Mouse (Mus musculus): Measurements from ENCODE around the gene Sub1. TPM values are rescaled to one million over a fixed set of nuclear protein-coding genes. Genes with fewer than 3 reads are reported as not detected.
A peak's percentile ranks its signal among the peaks of the same experiment; 100 is the strongest.

Gene Sub1
- polyA plus RNA-seq, 1 experiment from 2014 or later = 575 TPM

DNA sequence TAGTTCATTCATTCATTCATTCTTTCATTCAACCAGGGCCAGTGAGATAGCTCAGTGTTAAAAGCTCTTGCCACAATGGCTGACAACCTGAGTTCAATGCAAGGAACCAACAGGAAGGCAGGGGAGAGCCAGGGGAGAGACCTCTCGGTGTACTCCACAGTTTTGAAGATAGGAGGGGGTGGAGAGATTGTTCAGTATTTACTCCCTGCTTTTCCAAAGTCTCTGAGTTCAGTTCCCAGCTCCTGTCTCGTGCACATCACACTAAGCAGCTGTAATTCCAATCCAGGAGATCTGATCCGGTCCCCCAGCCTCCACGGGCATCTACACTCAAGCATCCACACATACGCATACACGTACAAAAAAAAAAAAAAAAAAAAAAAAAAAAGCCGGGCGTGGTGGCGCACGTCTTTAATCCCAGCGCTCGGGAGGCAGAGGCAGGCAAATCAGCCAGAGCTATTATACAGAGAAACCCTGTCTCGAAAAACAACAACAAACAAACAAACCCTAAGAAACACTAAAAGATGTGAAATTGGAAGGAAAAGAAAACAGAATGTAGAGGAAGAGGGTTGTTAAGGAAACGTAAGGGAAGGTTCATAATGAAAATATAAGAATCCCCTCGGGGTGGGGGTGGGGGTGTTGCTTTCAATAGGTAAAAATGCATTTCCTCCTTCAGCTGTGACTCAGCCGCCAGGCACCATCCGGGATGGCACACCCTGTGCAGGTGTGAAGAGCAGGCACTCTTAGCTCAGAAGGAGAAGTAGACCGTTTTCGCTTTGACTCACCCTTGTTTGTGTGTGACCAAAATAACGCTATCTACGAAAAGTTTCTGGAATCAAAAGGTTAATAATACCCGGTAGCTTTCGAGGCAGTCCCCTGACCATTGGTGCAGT is 13.2 kb upstream of the Sub1 start:
- Histone ChIP-seq H3K4me1 (0 out of 2 replicates have a peak, but pooled peaks cover 4% of the 10 kb centered on the region), H3K9ac (replicated peaks) (no peak overlapping the region), H3K36me3 (no peaks in the 10 kb centered on the region), H3K27me3 (replicated peaks) (no peaks in the 10 kb centered on the region), H3K9me3 (replicated peaks) (no peaks in the 10 kb centered on the region), H3K4me3 (replicated peaks) (peak overlapping the region; percentile 21), H3K27ac (replicated peaks) (no peak overlapping the region), H3K4me2 (peak overlapping the region; percentile 53)
- 72% methylated on average over 23 of the region's 23 CpGs for WGBS
- ATAC-seq (ENCODE audit: low FRiP score) = no peak

GRCm38 (mm10) chr15:12008894-12009293 is 12.1 kb upstream of the Sub1 start:
- ATAC-seq (ENCODE audit: low FRiP score) = no peak
- Histone ChIP-seq H3K9ac (replicated peaks) (no peak overlapping the region), H3K27ac (replicated peaks) (no peak overlapping the region), H3K36me3 (no peaks in the 10 kb centered on the region), H3K27me3 (replicated peaks) (no peaks in the 10 kb centered on the region), H3K4me2 (no peak overlapping the region), H3K4me3 (replicated peaks) (no peak overlapping the region), H3K4me1 (0 out of 2 replicates have a peak, but pooled peaks cover 4% of the 10 kb centered on the region), H3K9me3 (replicated peaks) (no peaks in the 10 kb centered on the region)
- WGBS = 97% methylated on average over 5 of the region's 5 CpGs

DNA sequence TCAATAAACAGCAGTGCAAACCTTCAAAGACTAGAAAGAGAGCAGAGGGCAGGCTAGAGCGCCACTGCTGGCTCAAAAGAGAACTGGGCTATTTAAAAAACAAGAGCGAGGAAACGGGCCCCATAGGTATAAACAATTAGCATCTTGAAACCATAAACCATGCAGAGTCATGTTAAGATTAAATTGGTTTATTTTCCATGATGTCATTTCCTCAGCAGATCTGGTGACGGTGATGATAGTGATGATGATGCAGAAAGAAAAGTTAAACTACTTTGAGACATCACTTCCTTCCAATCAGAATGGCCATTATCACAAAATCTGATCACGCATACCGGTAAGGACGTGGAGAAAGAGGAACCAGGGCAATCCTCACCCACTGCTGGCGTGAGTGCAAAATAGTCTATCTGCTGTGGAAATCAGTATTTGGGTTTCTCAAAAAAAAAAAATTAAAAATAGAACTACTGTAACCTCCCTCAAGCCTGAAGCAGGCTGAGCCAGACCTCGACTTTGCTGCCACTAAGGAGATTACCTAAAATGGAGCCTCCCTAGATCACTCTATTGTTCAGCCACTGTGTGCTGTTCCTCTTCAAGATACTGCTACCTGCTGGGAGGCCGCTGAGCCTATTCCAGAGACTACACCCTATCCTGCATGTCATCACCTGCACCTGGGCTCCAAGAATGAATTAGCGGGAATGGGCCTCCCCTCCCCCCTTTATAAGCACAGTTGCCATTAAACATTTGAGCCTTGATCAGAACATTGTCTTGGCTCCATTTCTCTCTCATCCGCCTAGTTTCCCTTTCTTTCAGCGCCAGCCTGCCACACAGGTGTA is 11.4 kb upstream of the Sub1 start:
- no peaks in the 10 kb centered on the region for H3K9me3 ChIP-seq (replicated peaks)
- no peaks in the 10 kb centered on the region for H3K36me3 ChIP-seq
- no peak for ATAC-seq (ENCODE audit: low FRiP score)
- H3K4me2 ChIP-seq = no peak overlapping the region
- 74% methylated on average over 13 of the region's 13 CpGs for WGBS
- no peaks in the 10 kb centered on the region for H3K27me3 ChIP-seq (replicated peaks)
- no peak overlapping the region for H3K9ac ChIP-seq (replicated peaks)
- no peak overlapping the region for H3K4me3 ChIP-seq (replicated peaks)
- 0 out of 2 replicates have a peak, but pooled peaks cover 4% of the 10 kb centered on the region for H3K4me1 ChIP-seq
- no peak overlapping the region for H3K27ac ChIP-seq (replicated peaks)

GRCm38 (mm10) chr15:12007421-12007820 is 10.6 kb upstream of the Sub1 start:
- no peak for ATAC-seq (ENCODE audit: low FRiP score)
- 82% methylated on average over 7 of the region's 7 CpGs for WGBS

DNA sequence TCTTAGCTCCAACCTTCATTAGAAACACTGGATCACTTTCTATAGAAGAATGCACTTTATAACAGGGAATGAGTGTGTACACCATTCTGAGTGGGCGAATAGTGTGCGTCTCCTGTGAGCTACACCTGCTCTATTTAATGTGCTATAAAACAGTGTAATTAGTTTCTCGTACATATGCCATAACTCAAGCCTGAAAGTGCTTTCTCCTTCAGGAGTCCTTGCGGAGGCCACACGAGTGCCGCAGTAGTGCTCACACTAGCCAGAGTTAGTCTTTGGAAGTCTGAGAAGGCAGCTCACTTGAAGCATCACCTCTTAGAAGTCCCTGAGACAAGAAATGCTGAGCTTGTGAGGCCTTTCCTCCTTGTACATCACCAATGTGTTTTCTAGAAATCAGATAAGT is 9.4 kb upstream of the Sub1 start:
- 0 out of 2 replicates have a peak, but pooled peaks cover 4% of the 10 kb centered on the region for H3K4me1 ChIP-seq
- H3K36me3 ChIP-seq = no peaks in the 10 kb centered on the region
- H3K4me3 ChIP-seq (replicated peaks) = no peak overlapping the region
- H3K9ac ChIP-seq (replicated peaks) = no peak overlapping the region
- no peaks in the 10 kb centered on the region for H3K27me3 ChIP-seq (replicated peaks)
- H3K4me2 ChIP-seq = no peak overlapping the region
- WGBS = 56% methylated on average over 6 of the region's 6 CpGs
- H3K27ac ChIP-seq (replicated peaks) = no peak overlapping the region
- ATAC-seq (ENCODE audit: low FRiP score) = peak; percentile 60; the same call in 1 of the 2 replicates
- no peaks in the 10 kb centered on the region for H3K9me3 ChIP-seq (replicated peaks)

More at GRCm38 (mm10) chr15:12007421-12007820, 10.6 kb upstream of the Sub1 start:
- Histone ChIP-seq H3K4me3 (replicated peaks) (no peak overlapping the region), H3K27me3 (replicated peaks) (no peaks in the 10 kb centered on the region), H3K27ac (replicated peaks) (no peak overlapping the region), H3K36me3 (no peaks in the 10 kb centered on the region), H3K9ac (replicated peaks) (no peak overlapping the region), H3K4me1 (0 out of 2 replicates have a peak, but pooled peaks cover 4% of the 10 kb centered on the region), H3K4me2 (no peak overlapping the region), H3K9me3 (replicated peaks) (no peaks in the 10 kb centered on the region)

DNA sequence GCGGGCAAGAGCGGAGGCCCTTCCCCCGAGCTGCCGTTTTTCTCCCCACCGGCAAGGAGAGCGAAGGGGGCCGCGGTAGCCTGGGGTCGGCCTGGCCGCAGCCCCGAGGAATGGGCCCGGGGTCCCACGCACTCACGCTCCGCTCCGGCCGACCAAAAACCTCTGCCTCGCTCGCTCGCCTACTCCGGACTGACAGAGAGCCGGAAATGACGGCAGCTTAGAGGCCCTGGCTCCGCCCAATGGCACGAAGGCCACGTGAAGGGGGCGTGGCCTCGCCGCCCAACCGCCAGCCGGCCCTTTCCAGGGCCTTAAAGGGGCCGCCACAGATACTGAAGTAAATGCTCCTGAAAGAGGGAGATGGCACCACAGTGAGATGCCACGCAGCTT is 975 bp downstream of the Sub1 start:
- ATAC-seq (ENCODE audit: low FRiP score) = peak; percentile 100
- Histone ChIP-seq H3K27ac (replicated peaks) (peak overlapping the region; percentile 79), H3K4me1 (peaks cover 30% of the 10 kb centered on the region), H3K4me3 (replicated peaks) (peak overlapping the region; percentile 77), H3K9ac (replicated peaks) (peak overlapping the region; percentile 82), H3K27me3 (replicated peaks) (no peaks in the 10 kb centered on the region), H3K4me2 (peak overlapping the region; percentile 80), H3K36me3 (peaks cover 8% of the 10 kb centered on the region), H3K9me3 (replicated peaks) (no peaks in the 10 kb centered on the region)
- 1% methylated on average over 33 of the region's 33 CpGs for WGBS

DNA sequence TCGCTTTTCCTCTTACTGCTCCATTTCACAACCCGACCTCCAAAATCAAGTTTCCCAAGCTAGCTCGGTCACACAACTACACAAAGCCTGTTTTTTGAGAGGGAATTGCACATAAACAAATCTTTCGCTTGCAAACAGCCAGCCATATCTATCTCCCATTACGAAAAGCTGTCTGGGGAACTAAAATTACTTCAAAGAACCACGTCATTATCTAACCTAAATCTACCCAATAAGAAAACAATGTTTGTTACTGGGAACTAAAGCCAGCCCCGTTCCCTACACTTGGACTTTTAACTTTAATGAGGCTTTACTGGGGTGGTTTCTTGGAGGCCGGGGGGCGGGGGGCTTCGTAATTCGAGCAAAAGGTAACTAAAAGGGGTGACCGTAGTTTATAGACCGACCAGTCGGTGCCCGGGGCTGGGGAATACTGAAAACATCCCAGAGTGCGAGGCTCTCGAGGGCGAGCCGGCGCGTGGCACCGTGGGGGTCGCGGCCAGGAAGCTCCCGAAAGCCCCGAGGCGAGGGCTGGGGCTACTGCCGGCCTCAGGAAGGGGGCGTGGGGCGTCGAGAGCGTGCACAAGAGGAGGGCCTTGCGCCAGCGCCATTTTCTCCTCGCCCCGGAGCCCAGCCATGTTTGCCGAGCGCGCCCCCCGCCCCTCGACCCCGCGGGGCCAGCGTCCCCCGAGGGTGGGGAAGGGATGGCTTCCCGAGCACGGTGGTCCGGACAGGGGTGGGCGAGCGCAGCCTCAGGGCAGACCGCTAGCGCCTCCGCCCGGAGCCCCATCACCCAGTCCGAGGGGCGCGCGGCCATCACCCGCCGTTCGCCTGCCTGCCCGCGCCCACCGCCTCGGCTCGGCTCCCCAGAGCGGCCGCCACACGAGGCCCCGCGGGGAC is 1.6 kb downstream of the Sub1 start:
- Histone ChIP-seq H3K4me1 (peaks cover 30% of the 10 kb centered on the region), H3K27me3 (replicated peaks) (no peaks in the 10 kb centered on the region), H3K4me2 (peak overlapping the region; percentile 80), H3K36me3 (peaks cover 14% of the 10 kb centered on the region), H3K27ac (replicated peaks) (peak overlapping the region; percentile 79), H3K9me3 (replicated peaks) (no peaks in the 10 kb centered on the region), H3K4me3 (replicated peaks) (peak overlapping the region; percentile 77), H3K9ac (replicated peaks) (peak overlapping the region; percentile 82)
- peak; percentile 84 for ATAC-seq (ENCODE audit: low FRiP score)
- WGBS = under 1% methylated on average over 70 of the region's 71 CpGs

GRCm38 (mm10) chr15:11994006-11994405 is 2.8 kb downstream of the Sub1 start:
- no peak for ATAC-seq (ENCODE audit: low FRiP score)
- 57% methylated on average over 2 of the region's 2 CpGs for WGBS
- Histone ChIP-seq H3K36me3 (peaks cover 25% of the 10 kb centered on the region), H3K4me3 (replicated peaks) (peak overlapping the region; percentile 77), H3K9me3 (replicated peaks) (no peaks in the 10 kb centered on the region), H3K4me1 (peaks cover 30% of the 10 kb centered on the region), H3K4me2 (peak overlapping the region; percentile 80), H3K27me3 (replicated peaks) (no peaks in the 10 kb centered on the region), H3K9ac (replicated peaks) (no peak overlapping the region), H3K27ac (replicated peaks) (no peak overlapping the region)

DNA sequence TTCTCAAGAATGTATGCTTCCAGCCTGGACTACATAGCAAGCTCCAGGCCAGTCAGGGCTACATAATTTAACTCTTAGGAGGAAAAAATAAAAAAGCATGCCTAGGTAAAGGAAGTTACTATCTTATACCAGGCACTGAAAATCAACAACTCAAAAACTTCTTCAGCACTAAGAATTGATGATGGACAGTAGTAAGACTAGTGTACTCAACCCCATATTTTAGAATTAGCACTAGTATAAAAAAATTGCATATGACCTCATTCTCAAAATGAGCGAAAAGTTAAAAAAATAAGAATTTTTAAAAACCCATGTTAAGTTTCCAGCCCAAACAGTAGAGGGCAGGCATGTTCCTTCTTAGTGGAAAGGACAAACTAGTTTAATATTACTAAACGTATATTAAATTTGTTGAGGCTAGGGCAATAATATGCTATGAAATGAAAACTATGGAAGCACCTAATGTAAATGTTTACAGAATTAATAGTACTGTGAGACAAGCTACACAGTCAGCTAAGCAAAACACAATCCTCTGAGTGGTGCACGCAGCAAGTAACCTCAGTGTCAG is 5.2 kb downstream of the Sub1 start:
- peaks cover 48% of the 10 kb centered on the region for H3K36me3 ChIP-seq
- no peak overlapping the region for H3K27ac ChIP-seq (replicated peaks)
- peaks cover 29% of the 10 kb centered on the region for H3K4me1 ChIP-seq
- H3K4me2 ChIP-seq = no peak overlapping the region
- H3K27me3 ChIP-seq (replicated peaks) = no peaks in the 10 kb centered on the region
- ATAC-seq (ENCODE audit: low FRiP score) = no peak
- WGBS = 75% methylated on average over 3 of the region's 3 CpGs
- no peak overlapping the region for H3K9ac ChIP-seq (replicated peaks)
- no peaks in the 10 kb centered on the region for H3K9me3 ChIP-seq (replicated peaks)
- H3K4me3 ChIP-seq (replicated peaks) = no peak overlapping the region

- no peaks in the 10 kb centered on the region for H3K27me3 ChIP-seq (replicated peaks)
- no peak overlapping the region for H3K27ac ChIP-seq (replicated peaks)
- 90% methylated on average over 4 of the region's 4 CpGs for WGBS
- ATAC-seq (ENCODE audit: low FRiP score) = no peak
- no peak overlapping the region for H3K4me2 ChIP-seq
- H3K4me3 ChIP-seq (replicated peaks) = no peak overlapping the region
- H3K36me3 ChIP-seq = peaks cover 73% of the 10 kb centered on the region
- peaks cover 8% of the 10 kb centered on the region for H3K4me1 ChIP-seq
- H3K9ac ChIP-seq (replicated peaks) = no peak overlapping the region
- H3K9me3 ChIP-seq (replicated peaks) = no peaks in the 10 kb centered on the region
These were observed 8.2 kb downstream of the Sub1 start for GRCm38 (mm10) chr15:11988580-11988979.

GRCm38 (mm10) chr15:11987892-11988291 is 8.9 kb downstream of the Sub1 start:
- H3K4me1 ChIP-seq = 0 out of 2 replicates have a peak, but pooled peaks cover 1% of the 10 kb centered on the region
- peaks cover 76% of the 10 kb centered on the region for H3K36me3 ChIP-seq
- H3K4me3 ChIP-seq (replicated peaks) = no peak overlapping the region
- no peaks in the 10 kb centered on the region for H3K27me3 ChIP-seq (replicated peaks)
- no peak overlapping the region for H3K27ac ChIP-seq (replicated peaks)
- no peak for ATAC-seq (ENCODE audit: low FRiP score)
- no peak overlapping the region for H3K4me2 ChIP-seq
- WGBS = 93% methylated on average over 2 of the region's 2 CpGs
- no peak overlapping the region for H3K9ac ChIP-seq (replicated peaks)
- no peaks in the 10 kb centered on the region for H3K9me3 ChIP-seq (replicated peaks)
